Mouse (Mus musculus) C2C12 (cell line): ENCODE results near the gene Lrr1.

Source experiments
- CEBPB ChIP-seq: IDR thresholded peaks from one replicate; pipeline ENCODE4 v1.6.1; 2011; ENCODE audit warnings: low read depth, mild to moderate bottlenecking, control low read depth, moderate library complexity
- CTCF ChIP-seq: IDR thresholded peaks from one replicate; pipeline ENCODE4 v1.5.1; 2011; ENCODE audit not compliant: control insufficient read depth, insufficient read depth, insufficient read length
- MAX ChIP-seq: IDR thresholded peaks from one replicate; pipeline ENCODE4 v1.6.1; 2011; ENCODE audit warnings: mild to moderate bottlenecking, control low read depth
- MYOD1 ChIP-seq: IDR thresholded peaks from one replicate; pipeline ENCODE4 v1.6.1; 2011; ENCODE audit warnings: low read depth; ENCODE audit not compliant: control insufficient read depth, insufficient read length
- USF1 ChIP-seq: IDR thresholded peaks from one replicate; pipeline ENCODE4 v1.6.1; 2011; ENCODE audit warnings: low read depth, mild to moderate bottlenecking, control low read depth, moderate library complexity

DNA sequence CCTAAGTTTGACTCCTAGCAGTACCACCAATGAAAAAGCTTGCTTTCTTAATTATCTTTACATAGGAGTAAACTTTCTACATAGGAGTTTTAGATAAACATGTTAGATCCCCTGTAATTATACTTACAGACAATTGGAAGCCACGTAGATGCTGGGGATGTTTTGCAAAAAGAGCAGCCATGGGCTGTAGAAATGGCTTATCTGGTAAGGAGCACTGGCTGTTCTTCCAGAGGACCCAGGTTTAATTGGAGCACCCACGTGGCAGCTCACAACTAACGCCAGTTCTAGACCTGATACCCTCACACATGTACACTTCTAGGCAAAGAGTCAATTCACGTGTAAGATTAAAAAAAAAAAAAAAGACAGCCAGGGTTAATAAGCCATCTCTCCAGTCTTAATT is 13.2 kb downstream of the Lrr1 start:
- TF ChIP-seq CTCF (no peak), USF1 (no peak), MYOD1 (no peak), CEBPB (no peak), MAX (no peak)
